Mouse (Mus musculus) kidney, postnatal 0 days (tissue): ENCODE results near the gene Atp8b4. TPM values are rescaled to one million over a fixed set of nuclear protein-coding genes. Genes with fewer than 3 reads are reported as not detected.

Experiments
- ATAC-seq: fragments of 200-750 bp; cut with Nextera tagmentation; replicated peaks from 2 replicates; pipeline ENCODE4 v1.8.0; 2017; ENCODE audit warnings: low read depth, moderate number of reproducible peaks, moderate TSS enrichment, moderate library complexity; ENCODE audit not compliant: low FRiP score
- DNase-seq: peaks from one replicate; pipeline ENCODE4 v3.0.0-alpha.2; 2016; ENCODE audit warnings: low spot score
- H3K27ac ChIP-seq: fragments of 300-500 bp; sonication (generic); 2 replicates; pipeline ENCODE4 v1.5.1; 2014; ENCODE audit warnings: mild to moderate bottlenecking
- H3K27me3 ChIP-seq: fragments of 300-500 bp; sonication (generic); 2 replicates; pipeline ENCODE4 v1.6.1; 2014; ENCODE audit warnings: low read length, mixed read lengths; ENCODE audit not compliant: insufficient read depth
- H3K36me3 ChIP-seq: fragments of 300-500 bp; sonication (generic); 2 replicates; pipeline ENCODE4 v1.6.1; 2014; ENCODE audit warnings: low read length, mixed read lengths; ENCODE audit not compliant: insufficient read depth
- H3K4me1 ChIP-seq: fragments of 300-500 bp; sonication (generic); replicated peaks from 2 replicates; pipeline ENCODE4 v1.6.1; 2014; ENCODE audit warnings: antibody characterized with exemption, low read length, mixed read lengths; ENCODE audit not compliant: insufficient read depth
- H3K4me2 ChIP-seq: fragments of 300-500 bp; sonication (generic); 2 replicates; pipeline ENCODE4 v1.6.1; 2014; ENCODE audit warnings: mild to moderate bottlenecking, low read length, moderate library complexity, mixed read lengths
- H3K4me3 ChIP-seq: fragments of 300-500 bp; sonication (generic); replicated peaks from 2 replicates; pipeline ENCODE4 v1.5.1; 2014; ENCODE audit warnings: low read depth, low read length
- H3K9ac ChIP-seq: fragments of 300-500 bp; sonication (generic); 2 replicates; pipeline ENCODE4 v1.6.1; 2014; ENCODE audit warnings: low read depth, low read length
- H3K9me3 ChIP-seq: fragments of 300-500 bp; sonication (generic); replicated peaks from 2 replicates; pipeline ENCODE4 v1.6.1; 2016; ENCODE audit warnings: low read length, inconsistent platforms, mixed read lengths
- CTCF ChIP-seq: IDR thresholded peaks from 2 replicates; pipeline ENCODE4 v1.5.1; 2016; ENCODE audit warnings: antibody characterized with exemption, low read depth, mild to moderate bottlenecking, moderate library complexity
- WGBS: fragments of 180-500 bp; shearing (Covaris S2); extraction: QIAGEN DNeasy Blood & Tissue Kit; methylation state at CpG from one replicate; pipeline ENCODE4 v1.1.7; 2014; 5-methylcytosine and 5-hydroxymethylcytosine counted together
- polyA plus RNA-seq: library from polyadenylated mRNA; unstranded; fragments of >200 nt; fragmentation: Nextera tagmentation; extraction: Ambion mirVana; gene quantifications from 2 replicates; pipeline ENCODE4 v1.2.1, GENCODE M21; 2015

Atp8b4 gene
- polyA plus RNA-seq, 1 experiment from 2014 or later, result 0.12 TPM

GRCm38 (mm10) chr2:126399454-126399853, 101.0 kb downstream of the Atp8b4 start:
- no peak for DNase-seq
- no peak overlapping the region for H3K9ac ChIP-seq
- H3K4me1 ChIP-seq, result no peaks in the 10 kb centered on the region
- no peak overlapping the region for H3K4me3 ChIP-seq
- H3K36me3 ChIP-seq, result no peaks in the 10 kb centered on the region
- H3K4me2 ChIP-seq, result no peak overlapping the region
- no peak overlapping the region for H3K27ac ChIP-seq
- ATAC-seq, result no peak
- no peaks in the 10 kb centered on the region for H3K9me3 ChIP-seq
- no peak for TF ChIP-seq CTCF
- no peaks in the 10 kb centered on the region for H3K27me3 ChIP-seq
- WGBS, result 87% methylated on average over 2 of the region's 2 CpGs

GRCm38 (mm10) chr2:126399017-126399416, 101.5 kb downstream of the Atp8b4 start:
- WGBS, result 72% methylated on average over 2 of the region's 2 CpGs

GRCm38 (mm10) chr2:126398216-126398615, 102.3 kb downstream of the Atp8b4 start:
- no peaks in the 10 kb centered on the region for H3K27me3 ChIP-seq
- H3K4me3 ChIP-seq, result no peak overlapping the region
- H3K9ac ChIP-seq, result no peak overlapping the region
- ATAC-seq (no peak), DNase-seq (no peak)
- H3K9me3 ChIP-seq, result no peaks in the 10 kb centered on the region
- no peak overlapping the region for H3K4me2 ChIP-seq
- WGBS, result 79% methylated on average over 2 of the region's 2 CpGs
- H3K27ac ChIP-seq, result no peak overlapping the region
- TF ChIP-seq CTCF, result no peak
- no peaks in the 10 kb centered on the region for H3K4me1 ChIP-seq
- no peaks in the 10 kb centered on the region for H3K36me3 ChIP-seq

More at GRCm38 (mm10) chr2:126399017-126399416, 101.5 kb downstream of the Atp8b4 start:
- DNase-seq, result no peak
- H3K36me3 ChIP-seq, result no peaks in the 10 kb centered on the region
- no peaks in the 10 kb centered on the region for H3K4me1 ChIP-seq
- ATAC-seq, result no peak
- H3K9ac ChIP-seq, result no peak overlapping the region
- no peak overlapping the region for H3K4me3 ChIP-seq
- no peaks in the 10 kb centered on the region for H3K27me3 ChIP-seq
- TF ChIP-seq CTCF, result no peak
- H3K4me2 ChIP-seq, result no peak overlapping the region
- H3K27ac ChIP-seq, result no peak overlapping the region
- H3K9me3 ChIP-seq, result no peaks in the 10 kb centered on the region

- Histone ChIP-seq H3K27ac (no peak overlapping the region), H3K27me3 (no peaks in the 10 kb centered on the region), H3K4me3 (no peak overlapping the region), H3K4me1 (no peaks in the 10 kb centered on the region), H3K9ac (no peak overlapping the region), H3K4me2 (no peak overlapping the region), H3K9me3 (no peaks in the 10 kb centered on the region), H3K36me3 (no peaks in the 10 kb centered on the region)
- TF ChIP-seq CTCF, result no peak
- DNase-seq (no peak), ATAC-seq (no peak)
- 72% methylated on average over 8 of the region's 8 CpGs for whole genome bisulfite sequencing
Measured at GRCm38 (mm10) chr2:126397513-126397912, 103.0 kb downstream of the Atp8b4 start.

GRCm38 (mm10) chr2:126394924-126395323, 105.5 kb downstream of the Atp8b4 start:
- ATAC-seq, result no peak
- no peak for DNase-seq
- no peak overlapping the region for H3K4me2 ChIP-seq
- H3K4me1 ChIP-seq, result no peaks in the 10 kb centered on the region
- no peaks in the 10 kb centered on the region for H3K9me3 ChIP-seq
- no peaks in the 10 kb centered on the region for H3K27me3 ChIP-seq
- no peaks in the 10 kb centered on the region for H3K36me3 ChIP-seq
- H3K9ac ChIP-seq, result no peak overlapping the region
- no peak for TF ChIP-seq CTCF
- H3K27ac ChIP-seq, result no peak overlapping the region
- H3K4me3 ChIP-seq, result no peak overlapping the region
- 70% methylated on average over 2 of the region's 2 CpGs for WGBS

- Histone ChIP-seq H3K9me3 (no peaks in the 10 kb centered on the region), H3K4me2 (no peak overlapping the region), H3K27ac (no peak overlapping the region), H3K4me1 (no peaks in the 10 kb centered on the region), H3K36me3 (no peaks in the 10 kb centered on the region), H3K9ac (no peak overlapping the region), H3K27me3 (no peaks in the 10 kb centered on the region), H3K4me3 (no peak overlapping the region)
- DNase-seq, result peak; percentile 18
- ATAC-seq, result no peak
- 43% methylated on average over 8 of the region's 8 CpGs for WGBS
- TF ChIP-seq CTCF, result no peak
Measured at GRCm38 (mm10) chr2:126387458-126388037, 112.9 kb downstream of the Atp8b4 start.

- Histone ChIP-seq H3K9ac (no peak overlapping the region), H3K4me1 (no peaks in the 10 kb centered on the region), H3K4me2 (no peak overlapping the region), H3K27ac (no peak overlapping the region), H3K27me3 (no peaks in the 10 kb centered on the region), H3K4me3 (no peak overlapping the region), H3K36me3 (no peaks in the 10 kb centered on the region), H3K9me3 (no peaks in the 10 kb centered on the region)
- no peak for DNase-seq
- no peak for ATAC-seq
- TF ChIP-seq CTCF, result no peak
Measured at GRCm38 (mm10) chr2:126386056-126386455, 114.4 kb downstream of the Atp8b4 start.
